Mouse (Mus musculus): ENCODE measurements around the gene Morn2.

- TF ChIP-seq MYOG (IDR thresholded peaks at IDR 0.05; ENCODE audit: control insufficient read depth in 1 of 3, insufficient read depth in 1 of 3, insufficient read length in 2 of 3, low read depth in 2 of 3) (no peak), USF1 (IDR thresholded peaks at IDR 0.05; ENCODE audit: low read depth) (no peak), POLR2AphosphoS2 (IDR thresholded peaks at IDR 0.05; ENCODE audit: insufficient read length, low read depth) (no peak), POLR2A (IDR thresholded peaks at IDR 0.05; ENCODE audit: insufficient read length, low read depth) (no peak), TCF12 (IDR thresholded peaks at IDR 0.05; ENCODE audit: insufficient read depth, poor library complexity, severe bottlenecking) (no peak)
Observed at GRCm38 (mm10) chr17:80346591-80347125, 56.7 kb downstream of the Morn2 start.

Data from myocyte (in vitro differentiated cells).